Mouse (Mus musculus) thymus, adult 2 months (tissue): ENCODE measurements around the gene Nme4.

Experiments
- CTCF ChIP-seq: fragments of 200-500 bp; IDR thresholded peaks from 2 replicates; pipeline ENCODE4 v1.5.1; 2012; ENCODE audit warnings: mild to moderate bottlenecking, control low read depth, low read length, moderate library complexity, borderline replicate concordance; ENCODE audit not compliant: control insufficient read depth, poor library complexity, insufficient read depth; ENCODE audit errors: extremely low read depth
- POLR2A ChIP-seq: fragments of 200-500 bp; IDR thresholded peaks from 2 replicates; pipeline ENCODE4 v1.6.1; 2012; ENCODE audit warnings: mild to moderate bottlenecking, low read length, control low read depth, moderate library complexity; ENCODE audit not compliant: control insufficient read depth, poor library complexity, insufficient read depth; ENCODE audit errors: extremely low read depth

DNA sequence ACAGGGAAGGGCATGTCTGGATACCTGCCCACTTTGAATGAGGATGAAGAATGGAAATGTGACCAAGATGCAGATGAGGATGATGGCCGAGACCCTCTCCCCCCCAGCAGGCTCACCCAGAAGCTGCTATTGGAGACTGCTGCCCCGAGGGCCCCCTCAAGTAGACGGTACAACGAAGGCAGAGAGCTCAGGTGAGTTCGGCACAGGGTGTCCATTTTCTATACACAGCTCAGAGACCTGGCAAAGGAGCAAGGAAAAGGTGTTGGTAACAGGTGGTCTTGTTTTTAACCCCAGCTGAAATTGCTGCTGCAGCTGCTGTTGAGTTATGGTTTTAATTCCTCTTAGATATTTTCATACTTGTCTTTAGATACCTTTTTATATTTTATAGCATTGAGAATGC lies 48.0 kb upstream of the Nme4 start:
- TF ChIP-seq CTCF (no peak), POLR2A (no peak)
